Mouse (Mus musculus) myocyte (in vitro differentiated cells): ENCODE measurements at regions not wholly inside any gene's neighbourhood (a gene's known extent, or its start where the extent isn't known, plus 50 kb on each side); places are given as distances from the start of the nearest gene placed in this dataset.

Experiments used
- H3K27me3 ChIP-seq: one replicate; pipeline ENCODE4 v1.6.1; 2011; ENCODE audit not compliant: control insufficient read depth, insufficient read depth, insufficient read length
- H3K36me3 ChIP-seq: one replicate; pipeline ENCODE4 v1.6.1; 2011; ENCODE audit not compliant: control insufficient read depth, insufficient read depth
- H3K4me2 ChIP-seq: one replicate; pipeline ENCODE4 v1.6.1; 2011; ENCODE audit warnings: low read depth, control low read depth
- H3K4me3 ChIP-seq: one replicate; pipeline ENCODE4 v1.5.1; 2011; ENCODE audit warnings: mild to moderate bottlenecking, control low read depth, moderate library complexity
- H3K79me2 ChIP-seq: one replicate; pipeline ENCODE4 v1.6.1; 2011; ENCODE audit not compliant: control insufficient read depth, insufficient read depth
- H3ac ChIP-seq: one replicate; pipeline ENCODE4 v1.6.1; 2011; ENCODE audit not compliant: control insufficient read depth, insufficient read length
- CEBPB ChIP-seq: IDR thresholded peaks from 2 replicates; pipeline ENCODE4 v1.6.1; 2011; ENCODE audit warnings: mild to moderate bottlenecking, moderate library complexity; ENCODE audit not compliant: poor library complexity, insufficient read depth, severe bottlenecking
- E2F4 ChIP-seq: IDR thresholded peaks from one replicate; pipeline ENCODE4 v1.6.1; 2011; ENCODE audit warnings: mild to moderate bottlenecking, control low read depth, moderate library complexity; ENCODE audit not compliant: insufficient read depth
- MAX ChIP-seq: IDR thresholded peaks from one replicate; pipeline ENCODE4 v1.6.1; 2011; ENCODE audit warnings: low read depth, mild to moderate bottlenecking, control low read depth
- MYOD1 ChIP-seq, 3 experiments: IDR thresholded peaks; one replicate each; pipeline ENCODE4 v1.6.1; 2011; ENCODE audit warnings: control low read depth in 2 of 3, low read depth in 2 of 3, mild to moderate bottlenecking in 2 of 3, moderate library complexity in 1 of 3; ENCODE audit not compliant: insufficient read length in 2 of 3, control insufficient read depth in 1 of 3
- MYOG ChIP-seq, 3 experiments: IDR thresholded peaks; one replicate each; pipeline ENCODE4 v1.6.1; 2011; ENCODE audit warnings: control low read depth in 2 of 3, low read depth in 2 of 3, mild to moderate bottlenecking in 2 of 3; ENCODE audit not compliant: insufficient read length in 2 of 3, control insufficient read depth in 1 of 3, insufficient read depth in 1 of 3
- POLR2A ChIP-seq: IDR thresholded peaks from one replicate; pipeline ENCODE4 v1.6.1; 2011; ENCODE audit warnings: low read depth, mild to moderate bottlenecking, control low read depth, moderate library complexity; ENCODE audit not compliant: insufficient read length
- POLR2AphosphoS2 ChIP-seq: IDR thresholded peaks from one replicate; pipeline ENCODE4 v1.6.1; 2011; ENCODE audit warnings: low read depth, control low read depth; ENCODE audit not compliant: insufficient read length
- REST ChIP-seq: IDR thresholded peaks from one replicate; pipeline ENCODE4 v1.6.1; 2011; ENCODE audit warnings: mild to moderate bottlenecking, control low read depth, moderate library complexity; ENCODE audit not compliant: insufficient read depth, insufficient read length
- SRF ChIP-seq: IDR thresholded peaks from one replicate; pipeline ENCODE4 v1.6.1; 2011; ENCODE audit warnings: low read depth; ENCODE audit not compliant: control insufficient read depth, insufficient read length
- TCF12 ChIP-seq: IDR thresholded peaks from one replicate; pipeline ENCODE4 v1.6.1; 2011; ENCODE audit warnings: mild to moderate bottlenecking, control low read depth; ENCODE audit not compliant: poor library complexity, insufficient read depth, severe bottlenecking
- TCF3 ChIP-seq: IDR thresholded peaks from one replicate; pipeline ENCODE4 v1.6.1; 2011; ENCODE audit warnings: low read depth, control low read depth; ENCODE audit not compliant: insufficient read length
- USF1 ChIP-seq: IDR thresholded peaks from one replicate; pipeline ENCODE4 v1.6.1; 2011; ENCODE audit warnings: low read depth, mild to moderate bottlenecking, control low read depth, moderate library complexity

- Histone ChIP-seq H3ac (no peak overlapping the region), H3K4me2 (no peak overlapping the region), H3K79me2 (no peaks in the 10 kb centered on the region), H3K27me3 (no peaks in the 10 kb centered on the region), H3K36me3 (no peaks in the 10 kb centered on the region), H3K4me3 (no peak overlapping the region)
- no peak for TF ChIP-seq CEBPB
- TF ChIP-seq TCF12, result no peak
- TF ChIP-seq POLR2AphosphoS2, result no peak
- TF ChIP-seq REST, result no peak
- TF ChIP-seq POLR2A, result no peak
- TF ChIP-seq USF1, result no peak
These were observed 242.9 kb upstream of the Atp5g3 start for GRCm38 (mm10) chr2:74154062-74154461.

- Histone ChIP-seq H3K27me3 (no peaks in the 10 kb centered on the region), H3ac (no peak overlapping the region), H3K4me2 (no peak overlapping the region), H3K79me2 (no peaks in the 10 kb centered on the region), H3K4me3 (no peak overlapping the region), H3K36me3 (no peaks in the 10 kb centered on the region)
- TF ChIP-seq TCF3 (no peak), POLR2AphosphoS2 (no peak), MAX (no peak), SRF (no peak), USF1 (no peak), CEBPB (no peak), MYOG (IDR thresholded peaks at IDR 0.05; ENCODE audit: control insufficient read depth in 1 of 3, insufficient read depth in 1 of 3, insufficient read length in 2 of 3, low read depth in 2 of 3) (no peak), TCF12 (no peak)
These were observed 242.2 kb upstream of the Atp5g3 start for GRCm38 (mm10) chr2:74153247-74153850.

GRCm38 (mm10) chr2:74152534-74153246, 241.6 kb upstream of the Atp5g3 start:
- Histone ChIP-seq H3K4me3 (no peak overlapping the region), H3K4me2 (no peak overlapping the region), H3K36me3 (no peaks in the 10 kb centered on the region), H3ac (no peak overlapping the region), H3K27me3 (no peaks in the 10 kb centered on the region), H3K79me2 (no peaks in the 10 kb centered on the region)
- TF ChIP-seq MYOG (IDR thresholded peaks at IDR 0.05; ENCODE audit: control insufficient read depth in 1 of 3, insufficient read depth in 1 of 3, insufficient read length in 2 of 3, low read depth in 2 of 3) (no peak), E2F4 (no peak), USF1 (no peak), POLR2AphosphoS2 (no peak), MYOD1 (IDR thresholded peaks at IDR 0.05; ENCODE audit: control insufficient read depth in 1 of 3, insufficient read length in 2 of 3, low read depth in 2 of 3) (no peak), REST (no peak), CEBPB (no peak), POLR2A (no peak), SRF (no peak), TCF12 (no peak), MAX (no peak)

- H3K4me3 ChIP-seq, result no peak overlapping the region
- H3K4me2 ChIP-seq, result no peak overlapping the region
- H3K36me3 ChIP-seq, result no peaks in the 10 kb centered on the region
- no peaks in the 10 kb centered on the region for H3K79me2 ChIP-seq
- no peaks in the 10 kb centered on the region for H3K27me3 ChIP-seq
- H3ac ChIP-seq, result no peak overlapping the region
- TF ChIP-seq POLR2A (no peak), TCF12 (no peak), E2F4 (no peak), TCF3 (no peak), MYOG (IDR thresholded peaks at IDR 0.05; ENCODE audit: control insufficient read depth in 1 of 3, insufficient read depth in 1 of 3, insufficient read length in 2 of 3, low read depth in 2 of 3) (no peak), POLR2AphosphoS2 (no peak), MYOD1 (IDR thresholded peaks at IDR 0.05; ENCODE audit: control insufficient read depth in 1 of 3, insufficient read length in 2 of 3, low read depth in 2 of 3) (no peak), REST (no peak), SRF (no peak), CEBPB (no peak), MAX (no peak), USF1 (no peak)
These were observed 236.1 kb upstream of the Atp5g3 start for GRCm38 (mm10) chr2:74147193-74147592.

GRCm38 (mm10) chr2:74136624-74137003, 225.5 kb upstream of the Atp5g3 start:
- Histone ChIP-seq H3K4me2 (no peak overlapping the region), H3ac (no peak overlapping the region), H3K27me3 (peaks cover 9% of the 10 kb centered on the region), H3K79me2 (no peaks in the 10 kb centered on the region), H3K4me3 (no peak overlapping the region), H3K36me3 (no peaks in the 10 kb centered on the region)
- TF ChIP-seq SRF (no peak), REST (no peak), TCF12 (no peak), POLR2A (no peak)
